Mouse (Mus musculus) hindbrain, postnatal 0 days (tissue): Measurements from ENCODE around the gene Pld4. TPM values are rescaled to one million over a fixed set of nuclear protein-coding genes. Genes with fewer than 3 reads are reported as not detected.
A peak's percentile ranks its signal among the peaks of the same experiment; 100 is the strongest.

ENCODE experiments used
- ATAC-seq: fragments of 200-750 bp; cut with Nextera tagmentation; 2 replicates; pipeline ENCODE4 v1.8.0; 2017; ENCODE audit warnings: mild to moderate bottlenecking, moderate TSS enrichment, moderate library complexity
- DNase-seq: peaks from one replicate; pipeline ENCODE4 v3.0.0-alpha.2; 2015; ENCODE audit warnings: low spot score
- H3K27ac ChIP-seq: fragments of 300-500 bp; sonication (generic); 2 replicates; pipeline ENCODE4 v1.5.1; 2014; ENCODE audit warnings: mild to moderate bottlenecking
- H3K27me3 ChIP-seq: fragments of 300-500 bp; sonication (generic); 2 replicates; pipeline ENCODE4 v1.6.1; 2014; ENCODE audit warnings: low read length, mixed read lengths; ENCODE audit not compliant: insufficient read depth
- H3K36me3 ChIP-seq: fragments of 300-500 bp; sonication (generic); 2 replicates; pipeline ENCODE4 v1.6.1; 2014; ENCODE audit warnings: low read length, mixed read lengths; ENCODE audit not compliant: insufficient read depth
- H3K4me1 ChIP-seq: fragments of 300-500 bp; sonication (generic); 2 replicates; pipeline ENCODE4 v1.6.1; 2014; ENCODE audit warnings: antibody characterized with exemption, low read length, mixed read lengths; ENCODE audit not compliant: insufficient read depth
- H3K4me2 ChIP-seq: fragments of 300-500 bp; sonication (generic); 2 replicates; pipeline ENCODE4 v1.6.1; 2014; ENCODE audit warnings: low read depth, mild to moderate bottlenecking, low read length, moderate library complexity, mixed read lengths
- H3K4me3 ChIP-seq: fragments of 300-500 bp; sonication (generic); 2 replicates; pipeline ENCODE4 v1.5.1; 2014; ENCODE audit warnings: low read length
- H3K9ac ChIP-seq: fragments of 300-500 bp; sonication (generic); replicated peaks from 2 replicates; pipeline ENCODE4 v1.6.1; 2014; ENCODE audit warnings: mild to moderate bottlenecking, low read length, moderate library complexity, mixed read lengths
- H3K9me3 ChIP-seq: fragments of 300-500 bp; sonication (generic); 2 replicates; pipeline ENCODE4 v1.6.1; 2016; ENCODE audit warnings: low read length, mixed read lengths
- CTCF ChIP-seq: IDR thresholded peaks from 2 replicates; pipeline ENCODE4 v1.5.1; 2016; ENCODE audit warnings: antibody characterized with exemption, control low read depth, low read depth
- WGBS: fragments of 180-500 bp; shearing (Covaris S2); extraction: QIAGEN DNeasy Blood & Tissue Kit; methylation state at CpG from one replicate; pipeline ENCODE4 v1.1.7; 2014; 5-methylcytosine and 5-hydroxymethylcytosine counted together
- polyA plus RNA-seq: library from polyadenylated mRNA; unstranded; fragments of >200 nt; fragmentation: Nextera tagmentation; extraction: Ambion mirVana; gene quantifications from 2 replicates; pipeline ENCODE4 v1.2.1, GENCODE M21; 2015
- total RNA-seq: library from RNA; depleted of rRNA; stranded (reverse); fragments of >200 nt; gene quantifications from 2 replicates; pipeline ENCODE4 v1.2.3, GENCODE M21; 2014; rRNA removed

Gene Pld4
- total RNA-seq = 10.5 and 14.5 TPM in 2 replicates
- 9.4 and 10.8 TPM in 2 replicates for polyA plus RNA-seq

DNA sequence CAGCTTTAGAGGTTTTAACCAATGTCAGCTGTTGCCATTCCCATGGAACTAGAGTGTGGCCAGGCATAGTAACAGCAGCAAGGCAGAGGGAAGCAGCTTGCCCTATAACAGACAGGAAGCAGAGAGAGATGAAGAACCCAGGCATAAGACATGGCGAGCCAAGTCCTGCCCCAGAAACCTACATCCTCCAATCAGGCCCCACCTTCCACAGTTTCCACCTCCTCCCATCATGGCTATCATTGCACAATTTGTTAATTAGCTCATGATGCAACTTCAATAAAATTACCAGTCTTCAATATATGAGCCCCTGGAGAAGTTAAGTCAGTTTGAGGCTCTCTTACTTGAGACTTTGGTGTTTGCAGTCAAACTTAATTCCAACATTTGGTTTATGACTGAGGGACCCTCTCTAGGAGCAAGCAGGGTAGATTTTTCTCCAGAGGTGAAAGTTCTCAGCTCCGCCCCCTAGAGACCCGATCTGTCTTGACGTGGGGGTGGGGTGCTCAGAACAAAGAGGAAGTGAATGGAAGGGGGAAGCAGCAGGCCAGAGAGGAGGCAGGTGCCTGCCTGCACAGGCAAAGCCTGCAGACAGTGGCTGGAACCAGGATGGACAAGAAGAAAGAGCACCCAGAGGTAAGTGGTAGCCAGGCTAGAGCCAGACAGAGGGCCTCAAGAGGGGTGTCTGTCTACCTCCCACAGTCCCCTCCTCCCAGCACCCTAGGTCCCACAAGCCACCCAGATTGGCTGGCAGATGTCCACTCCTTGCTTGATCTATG is at the start of gene Pld4:
TSS of gene Pld4 (plus strand) at position 502 of the 773 bp plus-strand sequence.
- no peaks in the 10 kb centered on the region for H3K36me3 ChIP-seq
- no peak within 1 kb of the TSS for H3K4me3 ChIP-seq
- TF ChIP-seq CTCF = no peak
- WGBS = 50% methylated on average over 4 of the region's 4 CpGs
- H3K4me2 ChIP-seq = no peak within 1 kb of the TSS
- H3K4me1 ChIP-seq = no peaks in the 10 kb centered on the region
- DNase-seq = no peak
- H3K9me3 ChIP-seq = 0 out of 2 replicates have a peak, but pooled peaks cover 4% of the 10 kb centered on the region
- no peak for ATAC-seq
- H3K9ac ChIP-seq = no peak within 1 kb of the TSS
- H3K27ac ChIP-seq = no peak within 1 kb of the TSS
- H3K27me3 ChIP-seq = no peaks in the 10 kb centered on the region

DNA sequence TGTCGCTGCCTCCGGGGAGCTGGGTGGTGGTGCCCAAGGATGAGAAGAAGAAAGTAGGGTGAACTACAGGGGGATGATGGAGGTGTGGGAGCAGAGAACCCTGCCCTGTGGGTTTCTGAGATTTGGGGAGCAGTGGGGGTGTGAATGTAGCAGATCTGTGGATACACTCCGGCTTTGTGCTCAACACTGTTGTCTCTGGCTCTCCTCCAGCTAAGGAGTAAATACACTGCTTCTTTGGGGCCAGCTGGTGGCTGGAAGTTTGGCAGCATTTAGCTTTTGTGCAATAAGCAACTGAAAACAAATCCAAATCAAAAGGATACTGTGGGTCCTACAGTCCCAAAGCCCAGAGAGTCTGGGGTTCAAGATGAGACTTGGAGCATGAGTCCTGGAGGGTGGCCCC is 46.5 kb upstream of the Pld4 start:
- Histone ChIP-seq H3K9ac (no peak overlapping the region), H3K4me3 (no peak overlapping the region), H3K4me1 (0 out of 2 replicates have a peak, but pooled peaks cover 3% of the 10 kb centered on the region), H3K27me3 (no peaks in the 10 kb centered on the region), H3K36me3 (no peaks in the 10 kb centered on the region), H3K27ac (peak overlapping the region; percentile 41; the same call in 1 of the 2 replicates), H3K9me3 (no peaks in the 10 kb centered on the region), H3K4me2 (no peak overlapping the region)
- TF ChIP-seq CTCF = no peak
- ATAC-seq (peak; percentile 36; the same call in 1 of the 2 replicates), DNase-seq (peak; percentile 77)
- WGBS = 63% methylated on average over 3 of the region's 3 CpGs

DNA sequence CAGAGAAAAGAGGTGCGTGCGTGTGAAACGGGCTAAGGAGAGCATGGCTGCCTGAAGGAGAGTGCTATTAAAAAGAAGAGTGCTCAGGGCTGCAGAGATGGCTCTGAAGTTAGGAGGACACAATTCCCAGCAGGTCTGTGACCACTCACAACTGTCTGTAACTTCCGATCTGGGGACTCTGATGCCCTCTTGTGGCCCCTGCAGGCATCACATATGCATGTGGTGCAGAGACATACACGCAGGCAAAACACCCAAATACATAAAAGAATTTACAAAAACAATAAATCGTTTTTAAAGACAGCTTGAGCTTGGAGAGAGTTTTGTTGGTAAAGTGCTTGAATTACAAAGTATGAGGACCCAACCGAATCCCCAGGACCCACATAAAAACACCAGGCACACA is 43.3 kb upstream of the Pld4 start:
- ATAC-seq (no peak), DNase-seq (peak; percentile 69)
- Histone ChIP-seq H3K27ac (no peak overlapping the region), H3K4me3 (no peak overlapping the region), H3K4me2 (no peak overlapping the region), H3K9me3 (no peaks in the 10 kb centered on the region), H3K9ac (no peak overlapping the region), H3K36me3 (no peaks in the 10 kb centered on the region), H3K27me3 (no peaks in the 10 kb centered on the region), H3K4me1 (0 out of 2 replicates have a peak, but pooled peaks cover 3% of the 10 kb centered on the region)
- 31% methylated on average over 7 of the region's 7 CpGs for WGBS
- TF ChIP-seq CTCF = peak; percentile 80

GRCm38 (mm10) chr12:112718995-112719394 is 41.5 kb upstream of the Pld4 start:
- 79% methylated on average over 5 of the region's 5 CpGs for WGBS
- no peak overlapping the region for H3K27ac ChIP-seq

GRCm38 (mm10) chr12:112720216-112720615 is 40.2 kb upstream of the Pld4 start, which contains the start of gene Cep170b:
Cep170b (plus strand) TSS chr12:112720455.
- ATAC-seq = no peak
- DNase-seq = no peak
- Histone ChIP-seq H3K36me3 (no peaks in the 10 kb centered on the region), H3K4me3 (peak within 1 kb of the TSS; percentile 60), H3K4me1 (peaks cover 3% of the 10 kb centered on the region; the same call in 1 of the 2 replicates), H3K4me2 (peak within 1 kb of the TSS; percentile 73), H3K27ac (peak within 1 kb of the TSS; percentile 64; the same call in 1 of the 2 replicates), H3K27me3 (no peaks in the 10 kb centered on the region), H3K9ac (peak within 1 kb of the TSS; percentile 81; the same call in 1 of the 2 replicates), H3K9me3 (no peaks in the 10 kb centered on the region)
- no peak for TF ChIP-seq CTCF
- 71% methylated on average over 6 of the region's 6 CpGs for WGBS

More at GRCm38 (mm10) chr12:112718995-112719394, 41.5 kb upstream of the Pld4 start:
- H3K27me3 ChIP-seq = no peaks in the 10 kb centered on the region
- no peak overlapping the region for H3K9ac ChIP-seq
- H3K9me3 ChIP-seq = no peaks in the 10 kb centered on the region
- DNase-seq (no peak), ATAC-seq (no peak)
- no peaks in the 10 kb centered on the region for H3K36me3 ChIP-seq
- no peak overlapping the region for H3K4me3 ChIP-seq
- no peak overlapping the region for H3K4me2 ChIP-seq
- H3K4me1 ChIP-seq = peaks cover 7% of the 10 kb centered on the region; the same call in 1 of the 2 replicates
- no peak for TF ChIP-seq CTCF

DNA sequence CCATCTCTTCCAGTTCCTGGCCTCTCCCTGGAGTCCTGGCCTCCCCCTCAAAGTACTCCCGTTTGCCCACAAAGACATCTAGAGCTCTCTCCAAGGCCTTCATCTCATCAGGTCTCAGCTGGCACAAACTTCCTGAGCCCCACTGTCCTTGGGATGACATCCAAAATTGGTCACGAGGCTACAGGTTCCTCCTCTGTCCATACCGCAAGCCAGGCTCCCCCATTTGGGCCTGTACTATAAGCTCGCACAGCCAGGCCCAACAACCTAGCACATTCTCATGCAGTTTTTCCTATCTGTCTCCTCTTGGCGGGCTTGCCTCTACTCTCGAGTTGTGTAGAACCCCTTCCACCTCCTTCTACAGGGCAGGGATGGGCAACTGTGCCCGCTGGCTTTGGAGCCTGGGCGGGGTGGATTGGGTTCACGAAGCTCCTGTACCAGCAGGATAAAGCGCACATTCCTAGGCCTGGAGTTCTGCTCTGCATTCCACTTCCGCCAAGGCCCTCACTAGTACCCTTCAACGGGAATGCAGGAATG is 39.5 kb upstream of the Pld4 start:
- ATAC-seq (no peak), DNase-seq (no peak)
- peak overlapping the region; percentile 60 for H3K4me3 ChIP-seq
- H3K9ac ChIP-seq = peak overlapping the region; percentile 81; the same call in 1 of the 2 replicates
- peak overlapping the region; percentile 64; the same call in 1 of the 2 replicates for H3K27ac ChIP-seq
- WGBS = 45% methylated on average over 12 of the region's 12 CpGs
- TF ChIP-seq CTCF = no peak
- peaks cover 3% of the 10 kb centered on the region; the same call in 1 of the 2 replicates for H3K4me1 ChIP-seq
- peak overlapping the region; percentile 73 for H3K4me2 ChIP-seq
- H3K9me3 ChIP-seq = no peaks in the 10 kb centered on the region
- no peaks in the 10 kb centered on the region for H3K36me3 ChIP-seq
- no peaks in the 10 kb centered on the region for H3K27me3 ChIP-seq
